Mouse (Mus musculus): ENCODE data around the gene Atp6ap1l. TPM values are rescaled to one million over a fixed set of nuclear protein-coding genes. Genes with fewer than 3 reads are reported as not detected.

Atp6ap1l gene
- polyA plus RNA-seq, 1 experiment = 0.18 TPM

GRCm38 (mm10) chr13:90894819-90895218, 10.3 kb downstream of the Atp6ap1l start:
- H3K4me3 ChIP-seq (ENCODE audit: control insufficient read depth, insufficient read depth, low read length) = no peak overlapping the region
- no peak for TF ChIP-seq CTCF (IDR thresholded peaks at IDR 0.05; ENCODE audit: borderline replicate concordance, control insufficient read depth, extremely low read depth, insufficient read depth, low read length, poor library complexity)
- no peak for TF ChIP-seq POLR2A (IDR thresholded peaks at IDR 0.05; ENCODE audit: control insufficient read depth, extremely low read depth, insufficient read depth, low read length, poor library complexity)
- no peaks in the 10 kb centered on the region for H3K4me1 ChIP-seq (replicated peaks; ENCODE audit: control insufficient read depth, insufficient read depth, low read length)
- WGBS = 94% methylated on average over 4 of the region's 4 CpGs
- no peak overlapping the region for H3K27ac ChIP-seq (ENCODE audit: control insufficient read depth, insufficient read depth, low read length)
- no peaks in the 10 kb centered on the region for H3K36me3 ChIP-seq (ENCODE audit: control insufficient read depth, insufficient read depth, low read length)
- no peaks in the 10 kb centered on the region for H3K27me3 ChIP-seq (ENCODE audit: control insufficient read depth, insufficient read depth, low read length)
- no peak for DNase-seq

- TF ChIP-seq POLR2A (IDR thresholded peaks at IDR 0.05; ENCODE audit: control insufficient read depth, extremely low read depth, insufficient read depth, low read length, poor library complexity) (no peak), CTCF (IDR thresholded peaks at IDR 0.05; ENCODE audit: borderline replicate concordance, control insufficient read depth, extremely low read depth, insufficient read depth, low read length, poor library complexity) (no peak)
- H3K27ac ChIP-seq (ENCODE audit: control insufficient read depth, insufficient read depth, low read length) = no peak overlapping the region
- no peaks in the 10 kb centered on the region for H3K27me3 ChIP-seq (ENCODE audit: control insufficient read depth, insufficient read depth, low read length)
- no peaks in the 10 kb centered on the region for H3K36me3 ChIP-seq (ENCODE audit: control insufficient read depth, insufficient read depth, low read length)
- no peak overlapping the region for H3K4me3 ChIP-seq (ENCODE audit: control insufficient read depth, insufficient read depth, low read length)
- DNase-seq = no peak
- WGBS = 97% methylated on average over 5 of the region's 5 CpGs
- H3K4me1 ChIP-seq (replicated peaks; ENCODE audit: control insufficient read depth, insufficient read depth, low read length) = peaks cover 6% of the 10 kb centered on the region
Measured at GRCm38 (mm10) chr13:90890111-90890510, 15.0 kb downstream of the Atp6ap1l start.

GRCm38 (mm10) chr13:90886568-90886983, 18.6 kb downstream of the Atp6ap1l start:
- peak overlapping the region; percentile 30; the same call in 1 of the 2 replicates for H3K4me3 ChIP-seq (ENCODE audit: control insufficient read depth, insufficient read depth, low read length)
- no peaks in the 10 kb centered on the region for H3K36me3 ChIP-seq (ENCODE audit: control insufficient read depth, insufficient read depth, low read length)
- peak; percentile 66 for DNase-seq
- peaks cover 6% of the 10 kb centered on the region for H3K4me1 ChIP-seq (replicated peaks; ENCODE audit: control insufficient read depth, insufficient read depth, low read length)
- 2% methylated on average over 18 of the region's 18 CpGs for WGBS
- no peaks in the 10 kb centered on the region; the same call in 1 of the 2 replicates for H3K27me3 ChIP-seq (ENCODE audit: control insufficient read depth, insufficient read depth, low read length)
- H3K27ac ChIP-seq (ENCODE audit: control insufficient read depth, insufficient read depth, low read length) = no peak overlapping the region
- no peak for TF ChIP-seq POLR2A (IDR thresholded peaks at IDR 0.05; ENCODE audit: control insufficient read depth, extremely low read depth, insufficient read depth, low read length, poor library complexity)
- no peak for TF ChIP-seq CTCF (IDR thresholded peaks at IDR 0.05; ENCODE audit: borderline replicate concordance, control insufficient read depth, extremely low read depth, insufficient read depth, low read length, poor library complexity)

- no peak for DNase-seq
- H3K4me3 ChIP-seq (ENCODE audit: control insufficient read depth, insufficient read depth, low read length) = peak overlapping the region; percentile 30; the same call in 1 of the 2 replicates
- 45% methylated on average over 13 of the region's 13 CpGs for WGBS
Measured at GRCm38 (mm10) chr13:90885856-90886532, 19.2 kb downstream of the Atp6ap1l start.

GRCm38 (mm10) chr13:90881727-90882429, 23.3 kb downstream of the Atp6ap1l start:
- no peak overlapping the region for H3K4me3 ChIP-seq (ENCODE audit: control insufficient read depth, insufficient read depth, low read length)
- peaks cover 6% of the 10 kb centered on the region for H3K4me1 ChIP-seq (replicated peaks; ENCODE audit: control insufficient read depth, insufficient read depth, low read length)
- no peaks in the 10 kb centered on the region; the same call in 1 of the 2 replicates for H3K27me3 ChIP-seq (ENCODE audit: control insufficient read depth, insufficient read depth, low read length)
- WGBS = 38% methylated on average over 1 of the region's 1 CpGs
- H3K36me3 ChIP-seq (ENCODE audit: control insufficient read depth, insufficient read depth, low read length) = no peaks in the 10 kb centered on the region
- DNase-seq = no peak
- no peak overlapping the region for H3K27ac ChIP-seq (ENCODE audit: control insufficient read depth, insufficient read depth, low read length)
- TF ChIP-seq POLR2A (IDR thresholded peaks at IDR 0.05; ENCODE audit: control insufficient read depth, extremely low read depth, insufficient read depth, low read length, poor library complexity) (no peak), CTCF (IDR thresholded peaks at IDR 0.05; ENCODE audit: borderline replicate concordance, control insufficient read depth, extremely low read depth, insufficient read depth, low read length, poor library complexity) (no peak)

More at GRCm38 (mm10) chr13:90885856-90886532, 19.2 kb downstream of the Atp6ap1l start:
- Histone ChIP-seq H3K36me3 (ENCODE audit: control insufficient read depth, insufficient read depth, low read length) (no peaks in the 10 kb centered on the region), H3K27ac (ENCODE audit: control insufficient read depth, insufficient read depth, low read length) (no peak overlapping the region), H3K4me1 (replicated peaks; ENCODE audit: control insufficient read depth, insufficient read depth, low read length) (peaks cover 6% of the 10 kb centered on the region), H3K27me3 (ENCODE audit: control insufficient read depth, insufficient read depth, low read length) (no peaks in the 10 kb centered on the region; the same call in 1 of the 2 replicates)
- TF ChIP-seq CTCF (IDR thresholded peaks at IDR 0.05; ENCODE audit: borderline replicate concordance, control insufficient read depth, extremely low read depth, insufficient read depth, low read length, poor library complexity) = no peak
- no peak for TF ChIP-seq POLR2A (IDR thresholded peaks at IDR 0.05; ENCODE audit: control insufficient read depth, extremely low read depth, insufficient read depth, low read length, poor library complexity)

GRCm38 (mm10) chr13:90871579-90871978, 33.6 kb downstream of the Atp6ap1l start:
- 85% methylated on average over 4 of the region's 4 CpGs for WGBS
- no peak for TF ChIP-seq CTCF (IDR thresholded peaks at IDR 0.05; ENCODE audit: borderline replicate concordance, control insufficient read depth, extremely low read depth, insufficient read depth, low read length, poor library complexity)
- TF ChIP-seq POLR2A (IDR thresholded peaks at IDR 0.05; ENCODE audit: control insufficient read depth, extremely low read depth, insufficient read depth, low read length, poor library complexity) = no peak
- H3K4me1 ChIP-seq (replicated peaks; ENCODE audit: control insufficient read depth, insufficient read depth, low read length) = no peaks in the 10 kb centered on the region

More at GRCm38 (mm10) chr13:90871579-90871978, 33.6 kb downstream of the Atp6ap1l start:
- DNase-seq = no peak
- Histone ChIP-seq H3K4me3 (ENCODE audit: control insufficient read depth, insufficient read depth, low read length) (no peak overlapping the region), H3K36me3 (ENCODE audit: control insufficient read depth, insufficient read depth, low read length) (no peaks in the 10 kb centered on the region), H3K27me3 (ENCODE audit: control insufficient read depth, insufficient read depth, low read length) (no peaks in the 10 kb centered on the region), H3K27ac (ENCODE audit: control insufficient read depth, insufficient read depth, low read length) (no peak overlapping the region)
